Mouse (Mus musculus) limb, embryonic 11.5 days (tissue): ENCODE measurements around the gene Pold2. TPM values are rescaled to one million over a fixed set of nuclear protein-coding genes. Genes with fewer than 3 reads are reported as not detected.

Experiments used
- polyA plus RNA-seq: library from polyadenylated mRNA; unstranded; fragments of >200 nt; fragmentation: Nextera tagmentation; extraction: Ambion mirVana; gene quantifications from 2 replicates; pipeline ENCODE4 v1.2.1, GENCODE M21; 2014

Pold2 gene
- polyA plus RNA-seq, 1 experiment from 2014 or later: 111 TPM

Other genes with a start within 250 kb of the Pold2 start
- gene Mrps24, start 162.6 kb downstream of the Pold2 start, polyA plus RNA-seq: 164 and 170 TPM in 2 replicates
- 10.2 and 12.8 TPM in 2 replicates for gene Urgcp, start 115.9 kb downstream of the Pold2 start, polyA plus RNA-seq
- gene Dbnl, start 89.8 kb downstream of the Pold2 start, polyA plus RNA-seq: 120 and 127 TPM in 2 replicates
- 14.0 and 16.3 TPM in 2 replicates for gene Pgam2, start 74.6 kb downstream of the Pold2 start, polyA plus RNA-seq
- gene Polm, start 40.3 kb downstream of the Pold2 start, polyA plus RNA-seq: 6.4 and 6.6 TPM in 2 replicates
- 5.3 and 7.2 TPM in 2 replicates for gene Aebp1, start 16.3 kb downstream of the Pold2 start, polyA plus RNA-seq
- 2.2 and 3.6 TPM in 2 replicates for gene Myl7, start 20.5 kb upstream of the Pold2 start, polyA plus RNA-seq
- gene Gck, start 71.8 kb upstream of the Pold2 start, polyA plus RNA-seq: 0.41 and 1.6 TPM in 2 replicates
- gene Ykt6, start 77.4 kb upstream of the Pold2 start, polyA plus RNA-seq: 29.0 and 30.3 TPM in 2 replicates
- 0.55 and 0.67 TPM in 2 replicates for gene Camk2b, start 188.1 kb upstream of the Pold2 start, polyA plus RNA-seq